Mouse (Mus musculus) intestine, postnatal 0 days (tissue): ENCODE measurements around the gene Ubtf. TPM values are rescaled to one million over a fixed set of nuclear protein-coding genes. Genes with fewer than 3 reads are reported as not detected.

Experiments used
- ATAC-seq: fragments of 200-750 bp; cut with Nextera tagmentation; 2 replicates; pipeline ENCODE4 v1.8.0; 2017; ENCODE audit warnings: mild to moderate bottlenecking, moderate TSS enrichment, moderate library complexity
- H3K27ac ChIP-seq: fragments of 300-500 bp; sonication (generic); 2 replicates; pipeline ENCODE4 v1.5.1; 2014; ENCODE audit warnings: mild to moderate bottlenecking, low read depth, low read length, moderate library complexity
- H3K27me3 ChIP-seq: fragments of 300-500 bp; sonication (generic); replicated peaks from 2 replicates; pipeline ENCODE4 v1.6.1; 2014; ENCODE audit warnings: low read length, mixed read lengths; ENCODE audit not compliant: control insufficient read depth, insufficient read depth
- H3K36me3 ChIP-seq: fragments of 300-500 bp; sonication (generic); 2 replicates; pipeline ENCODE4 v1.6.1; 2014; ENCODE audit warnings: mild to moderate bottlenecking, moderate library complexity; ENCODE audit not compliant: control insufficient read depth, insufficient read depth
- H3K4me1 ChIP-seq: fragments of 300-500 bp; sonication (generic); replicated peaks from 2 replicates; pipeline ENCODE4 v1.6.1; 2014; ENCODE audit warnings: antibody characterized with exemption, low read length, mixed read lengths; ENCODE audit not compliant: control insufficient read depth, insufficient read depth
- H3K4me2 ChIP-seq: fragments of 300-500 bp; sonication (generic); replicated peaks from 2 replicates; pipeline ENCODE4 v1.6.1; 2014; ENCODE audit warnings: low read depth, mild to moderate bottlenecking, moderate library complexity
- H3K4me3 ChIP-seq: fragments of 300-500 bp; sonication (generic); 2 replicates; pipeline ENCODE4 v1.5.1; 2014; ENCODE audit warnings: low read depth, low read length
- H3K9ac ChIP-seq: fragments of 300-500 bp; sonication (generic); 2 replicates; pipeline ENCODE4 v1.6.1; 2014; ENCODE audit warnings: mild to moderate bottlenecking, low read depth, low read length
- H3K9me3 ChIP-seq: fragments of 300-500 bp; sonication (generic); 2 replicates; pipeline ENCODE4 v1.6.1; 2016; ENCODE audit warnings: mixed run types; ENCODE audit not compliant: control insufficient read depth
- CTCF ChIP-seq: sonication (generic); IDR thresholded peaks from 2 replicates; pipeline ENCODE4 v1.5.1; 2016; ENCODE audit warnings: low read depth, mild to moderate bottlenecking, control low read depth, antibody characterized with exemption, moderate library complexity
- WGBS: fragments of 180-500 bp; shearing (Covaris S2); extraction: QIAGEN DNeasy Blood & Tissue Kit; methylation state at CpG from one replicate; pipeline ENCODE4 v1.1.7; 2014; 5-methylcytosine and 5-hydroxymethylcytosine counted together
- polyA plus RNA-seq: library from polyadenylated mRNA; unstranded; fragments of >200 nt; fragmentation: Nextera tagmentation; extraction: Ambion mirVana; gene quantifications from 2 replicates; pipeline ENCODE4 v1.2.1, GENCODE M21; 2015

Gene Ubtf
- polyA plus RNA-seq, 1 experiment from 2014 or later = 39.6 TPM

- Histone ChIP-seq H3K27me3 (no peaks in the 10 kb centered on the region), H3K9me3 (no peaks in the 10 kb centered on the region), H3K27ac (no peak overlapping the region), H3K4me3 (no peak overlapping the region), H3K36me3 (no peaks in the 10 kb centered on the region), H3K4me2 (no peak overlapping the region), H3K9ac (no peak overlapping the region), H3K4me1 (no peaks in the 10 kb centered on the region; the same call in 1 of the 2 replicates)
- WGBS = 66% methylated on average over 4 of the region's 4 CpGs
- TF ChIP-seq CTCF = peak; percentile 43
- ATAC-seq = no peak
These were observed 20.1 kb upstream of the Ubtf start for GRCm38 (mm10) chr11:102339624-102340023.

GRCm38 (mm10) chr11:102339195-102339594 is 19.7 kb upstream of the Ubtf start:
- Histone ChIP-seq H3K4me2 (no peak overlapping the region), H3K27ac (no peak overlapping the region), H3K4me3 (no peak overlapping the region), H3K9ac (no peak overlapping the region), H3K4me1 (no peaks in the 10 kb centered on the region; the same call in 1 of the 2 replicates), H3K27me3 (no peaks in the 10 kb centered on the region), H3K36me3 (no peaks in the 10 kb centered on the region), H3K9me3 (no peaks in the 10 kb centered on the region)
- no peak for TF ChIP-seq CTCF
- no peak for ATAC-seq
- 71% methylated on average over 11 of the region's 11 CpGs for WGBS

GRCm38 (mm10) chr11:102338561-102338960 is 19.0 kb upstream of the Ubtf start:
- TF ChIP-seq CTCF = no peak
- 40% methylated on average over 3 of the region's 3 CpGs for WGBS
- no peaks in the 10 kb centered on the region for H3K27me3 ChIP-seq
- H3K4me2 ChIP-seq = no peak overlapping the region
- no peak overlapping the region for H3K4me3 ChIP-seq
- H3K4me1 ChIP-seq = no peaks in the 10 kb centered on the region; the same call in 1 of the 2 replicates
- H3K9ac ChIP-seq = no peak overlapping the region
- H3K36me3 ChIP-seq = no peaks in the 10 kb centered on the region
- ATAC-seq = no peak
- no peaks in the 10 kb centered on the region for H3K9me3 ChIP-seq
- no peak overlapping the region for H3K27ac ChIP-seq

GRCm38 (mm10) chr11:102337921-102338320 is 18.4 kb upstream of the Ubtf start:
- Histone ChIP-seq H3K27me3 (no peaks in the 10 kb centered on the region), H3K9me3 (no peaks in the 10 kb centered on the region), H3K4me3 (no peak overlapping the region), H3K4me2 (no peak overlapping the region), H3K27ac (no peak overlapping the region), H3K9ac (no peak overlapping the region), H3K4me1 (no peaks in the 10 kb centered on the region; the same call in 1 of the 2 replicates), H3K36me3 (no peaks in the 10 kb centered on the region)
- ATAC-seq = no peak
- no peak for TF ChIP-seq CTCF
- WGBS = 53% methylated on average over 1 of the region's 1 CpGs

- Histone ChIP-seq H3K9me3 (no peaks in the 10 kb centered on the region), H3K36me3 (no peaks in the 10 kb centered on the region), H3K27me3 (no peaks in the 10 kb centered on the region), H3K4me1 (no peaks in the 10 kb centered on the region; the same call in 1 of the 2 replicates), H3K4me3 (no peak overlapping the region), H3K4me2 (no peak overlapping the region), H3K9ac (no peak overlapping the region), H3K27ac (no peak overlapping the region)
- no peak for ATAC-seq
- TF ChIP-seq CTCF = no peak
- 75% methylated on average over 1 of the region's 1 CpGs for WGBS
These were observed 16.6 kb upstream of the Ubtf start for GRCm38 (mm10) chr11:102336191-102336590.

GRCm38 (mm10) chr11:102334973-102335700 is 15.6 kb upstream of the Ubtf start:
- 47% methylated on average over 9 of the region's 9 CpGs for WGBS
- H3K36me3 ChIP-seq = no peaks in the 10 kb centered on the region
- no peaks in the 10 kb centered on the region; the same call in 1 of the 2 replicates for H3K4me1 ChIP-seq
- TF ChIP-seq CTCF = no peak
- no peak for ATAC-seq
- no peak overlapping the region for H3K4me2 ChIP-seq
- H3K27me3 ChIP-seq = no peaks in the 10 kb centered on the region
- H3K9ac ChIP-seq = no peak overlapping the region
- no peaks in the 10 kb centered on the region for H3K9me3 ChIP-seq
- no peak overlapping the region for H3K27ac ChIP-seq
- no peak overlapping the region for H3K4me3 ChIP-seq
